Mouse (Mus musculus) small intestine, adult 2 months (tissue): ENCODE measurements around the gene Hadh.

Source experiments
- CTCF ChIP-seq: fragments of 200-500 bp; IDR thresholded peaks from 2 replicates; pipeline ENCODE4 v1.5.1; 2012; ENCODE audit warnings: low read depth, mild to moderate bottlenecking, control low read depth, inconsistent platforms, low read length, moderate library complexity, mixed read lengths; ENCODE audit not compliant: insufficient replicate concordance, insufficient read length; ENCODE audit errors: extremely low read depth
- POLR2A ChIP-seq: fragments of 200-500 bp; IDR thresholded peaks from 2 replicates; pipeline ENCODE4 v1.6.1; 2012; ENCODE audit warnings: low read depth, mild to moderate bottlenecking, control low read depth, inconsistent platforms, low read length, moderate library complexity

DNA sequence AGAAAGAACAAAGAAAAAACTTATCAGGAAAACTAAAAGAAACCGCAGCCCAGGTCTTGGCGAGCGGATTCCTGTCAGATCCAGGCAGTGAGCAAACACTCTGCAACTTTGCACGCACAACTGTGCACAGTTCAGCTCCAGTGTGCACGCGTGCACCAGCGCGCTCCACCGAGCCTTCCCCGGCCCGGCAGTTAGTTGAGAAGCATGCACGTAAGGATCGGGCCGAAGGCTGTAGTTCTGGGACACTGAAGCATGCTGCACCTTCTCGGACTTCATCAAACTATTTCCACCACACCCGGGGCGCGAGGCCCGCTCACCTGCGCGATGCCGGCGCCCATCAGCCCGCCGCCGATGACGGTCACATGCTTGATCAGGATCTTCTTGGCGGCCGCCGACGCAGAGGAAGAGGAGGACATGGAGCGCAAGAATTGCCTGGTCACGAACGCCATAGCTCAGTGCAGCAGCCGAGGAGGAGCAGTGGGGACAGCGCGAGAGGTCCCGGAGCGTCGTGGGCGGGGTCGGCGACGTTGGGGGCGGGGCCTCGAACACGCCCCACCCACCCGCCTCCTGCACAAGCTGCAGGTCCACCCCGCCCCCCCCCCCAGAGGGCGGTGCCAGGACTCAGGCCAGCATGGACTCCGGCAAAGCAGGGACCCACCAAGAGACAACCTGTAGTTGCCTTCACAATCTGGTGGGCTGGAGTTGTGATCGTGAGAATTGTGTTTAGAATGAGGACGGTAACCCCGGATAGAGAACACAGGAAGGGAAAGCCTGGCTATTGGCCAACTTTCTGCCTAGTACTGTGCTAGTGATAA is at the start of gene Hadh:
- TF ChIP-seq POLR2A (peak; percentile 36; the same call in 1 of the 2 replicates), CTCF (no peak)
